Mouse (Mus musculus) heart, postnatal 10 days (tissue): ENCODE results near the gene Rims1. TPM values are rescaled to one million over a fixed set of nuclear protein-coding genes. Genes with fewer than 3 reads are reported as not detected.
A peak's percentile ranks its signal among the peaks of the same experiment; 100 is the strongest.

Source experiments
- DNase-seq, 2 experiments: peaks; one replicate each; pipeline ENCODE4 v3.0.0; 2021
- intact Hi-C: fragments of 180-260 bp; cut with DNase I; formaldehyde crosslinking; loops from one replicate; pipeline ENCODE4 v1.15.1; 2025
- total RNA-seq, 2 experiments: library from RNA; stranded (reverse); gene quantifications; 2 replicates each; pipeline ENCODE4 v1.2.3; 2021

The Rims1 gene
- total RNA-seq, 2 experiments from 2014 or later: 0.24 to 0.25 TPM

GRCm38 (mm10) chr1:22265528-22265927, 540.3 kb downstream of the Rims1 start:
- DNase-seq: peak; percentile 7 to 12
- intact Hi-C loops: loop anchor here (5.0 kb wide), 1 partner anchor 1098 kb away; no protein-coding TSS in a partner anchor

- intact Hi-C loops: no loop called here
- DNase-seq: no peak
Measured at GRCm38 (mm10) chr1:22262169-22262950, 543.4 kb downstream of the Rims1 start.

GRCm38 (mm10) chr1:22261702-22262101, 544.1 kb downstream of the Rims1 start:
- intact Hi-C loops: no loop called here
- no peak for DNase-seq

- intact Hi-C loops: no loop called here
- DNase-seq: no peak
Measured at GRCm38 (mm10) chr1:22260291-22260690, 545.5 kb downstream of the Rims1 start.

GRCm38 (mm10) chr1:22258356-22258755, 547.4 kb downstream of the Rims1 start:
- intact Hi-C loops: no loop called here
- DNase-seq: peak in 1 of 2 experiments; percentile 5

GRCm38 (mm10) chr1:22254278-22254677, 551.5 kb downstream of the Rims1 start:
- intact Hi-C loops: no loop called here
- DNase-seq: no peak

GRCm38 (mm10) chr1:22252873-22253272, 552.9 kb downstream of the Rims1 start:
- no peak for DNase-seq
- intact Hi-C loops: no loop called here

- DNase-seq: no peak
- intact Hi-C loops: no loop called here
Measured at GRCm38 (mm10) chr1:22248898-22249386, 556.9 kb downstream of the Rims1 start.

- no peak for DNase-seq
- intact Hi-C loops: no loop called here
Measured at GRCm38 (mm10) chr1:22245748-22246147, 560.0 kb downstream of the Rims1 start.
